Mouse (Mus musculus): ENCODE data around the gene Mapk3. TPM values are rescaled to one million over a fixed set of nuclear protein-coding genes. Genes with fewer than 3 reads are reported as not detected.

Gene Mapk3
- total and polyA plus RNA-seq, 2 experiments from 2014 or later, result 53.0 to 59.2 TPM

DNA sequence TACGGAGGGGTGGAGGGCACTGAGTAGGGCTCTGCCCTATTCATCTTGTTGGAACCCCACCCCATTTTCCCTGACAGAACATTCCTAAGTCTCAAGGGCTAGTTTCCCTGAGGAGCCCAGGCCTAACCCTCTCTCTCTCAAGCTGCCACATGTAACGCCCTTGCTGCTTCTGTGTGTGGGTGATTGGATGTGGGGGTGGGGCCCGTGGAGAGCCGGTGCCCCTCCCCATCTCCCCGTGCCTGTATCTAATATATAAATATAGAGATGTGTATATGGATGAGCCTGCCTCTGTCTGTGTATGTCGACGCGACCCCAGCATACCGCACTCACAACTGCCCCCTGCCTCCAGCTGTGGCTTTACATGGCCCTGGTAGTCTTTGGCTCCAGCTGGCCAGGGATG, 6.1 kb downstream of the Mapk3 start:
- H3K4me1 ChIP-seq (ENCODE audit: control insufficient read depth, insufficient read depth), result peaks cover 8% of the 10 kb centered on the region; the same call in 1 of the 2 replicates
- H3K9ac ChIP-seq (replicated peaks; ENCODE audit: low read depth, low read length), result no peak overlapping the region
- H3K27me3 ChIP-seq (ENCODE audit: control insufficient read depth, insufficient read depth, low read length), result no peaks in the 10 kb centered on the region
- 83% methylated on average over 9 of the region's 9 CpGs for WGBS
- no peak for TF ChIP-seq CTCF (IDR thresholded peaks at IDR 0.05; ENCODE audit: low read depth)
- TF ChIP-seq EP300 (IDR thresholded peaks at IDR 0.05; ENCODE audit: low read depth), result no peak
- ATAC-seq (ENCODE audit: insufficient read depth, low read depth), result no peak
- H3K9me3 ChIP-seq (replicated peaks; ENCODE audit: control insufficient read depth, low read length), result no peaks in the 10 kb centered on the region
- H3K4me2 ChIP-seq (ENCODE audit: low read depth, low read length), result no peak overlapping the region
- peaks cover 74% of the 10 kb centered on the region for H3K36me3 ChIP-seq (replicated peaks; ENCODE audit: control insufficient read depth, insufficient read depth, low read length)
- H3K27ac ChIP-seq (ENCODE audit: low read depth), result no peak overlapping the region
- no peak overlapping the region for H3K4me3 ChIP-seq (ENCODE audit: low read depth, low read length)
- no peak for DNase-seq (ENCODE audit: low spot score)

DNA sequence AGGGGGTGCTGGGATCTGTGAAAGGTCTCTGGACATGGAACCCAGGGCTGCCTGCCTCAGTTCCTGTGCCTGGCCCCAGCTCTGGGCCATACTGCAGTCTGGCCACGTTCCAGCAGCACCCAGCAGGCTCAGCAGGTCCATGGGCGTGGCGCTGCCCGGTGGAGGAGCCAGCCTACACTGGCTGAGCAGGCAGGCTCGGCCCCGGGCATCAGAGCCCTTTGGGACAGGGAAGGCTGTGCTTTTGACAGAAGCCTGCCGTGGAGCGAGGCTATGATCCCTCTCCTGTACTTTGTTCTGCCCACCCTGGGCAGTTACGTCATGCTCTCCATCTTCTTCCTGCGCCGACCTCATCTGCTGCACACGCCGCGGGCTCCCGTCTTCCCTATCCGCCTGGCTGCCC, 6.8 kb downstream of the Mapk3 start, which contains the start of gene Gdpd3:
TSS of gene Gdpd3 (plus strand) at position 134 of the 400 bp plus-strand sequence.
- Histone ChIP-seq H3K9ac (replicated peaks; ENCODE audit: low read depth, low read length) (no peak within 1 kb of the TSS), H3K4me2 (ENCODE audit: low read depth, low read length) (no peak within 1 kb of the TSS), H3K27me3 (ENCODE audit: control insufficient read depth, insufficient read depth, low read length) (no peaks in the 10 kb centered on the region), H3K4me1 (ENCODE audit: control insufficient read depth, insufficient read depth) (peaks cover 1% of the 10 kb centered on the region; the same call in 1 of the 2 replicates), H3K36me3 (replicated peaks; ENCODE audit: control insufficient read depth, insufficient read depth, low read length) (peaks cover 81% of the 10 kb centered on the region), H3K4me3 (ENCODE audit: low read depth, low read length) (no peak within 1 kb of the TSS), H3K27ac (ENCODE audit: low read depth) (no peak within 1 kb of the TSS), H3K9me3 (replicated peaks; ENCODE audit: control insufficient read depth, low read length) (no peaks in the 10 kb centered on the region)
- TF ChIP-seq CTCF (IDR thresholded peaks at IDR 0.05; ENCODE audit: low read depth) (no peak), EP300 (IDR thresholded peaks at IDR 0.05; ENCODE audit: low read depth) (no peak)
- WGBS, result 87% methylated on average over 16 of the region's 16 CpGs
- DNase-seq (ENCODE audit: low spot score) (no peak), ATAC-seq (ENCODE audit: insufficient read depth, low read depth) (no peak; the same call in 1 of the 2 replicates)

DNA sequence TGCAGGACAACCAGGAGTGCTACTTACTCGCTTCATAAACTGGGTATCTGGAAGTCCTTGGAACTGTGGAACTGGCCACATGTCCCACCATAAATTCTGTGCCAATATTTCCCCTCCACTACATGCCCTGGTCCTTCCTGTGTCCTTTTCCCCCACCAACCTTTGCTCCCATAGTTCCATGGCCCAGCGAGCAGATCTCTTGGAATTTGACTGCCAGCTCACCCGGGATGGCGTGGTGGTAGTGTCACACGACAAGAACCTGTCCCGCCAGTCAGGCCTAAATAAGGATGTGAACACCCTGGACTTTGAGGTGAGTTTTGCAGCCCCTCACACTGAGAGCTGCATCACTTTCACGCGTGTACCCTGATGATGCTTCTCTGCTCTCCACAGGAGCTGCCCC, 7.6 kb downstream of the Mapk3 start:
- Histone ChIP-seq H3K9ac (replicated peaks; ENCODE audit: low read depth, low read length) (no peak overlapping the region), H3K27me3 (ENCODE audit: control insufficient read depth, insufficient read depth, low read length) (no peaks in the 10 kb centered on the region), H3K4me2 (ENCODE audit: low read depth, low read length) (no peak overlapping the region), H3K9me3 (replicated peaks; ENCODE audit: control insufficient read depth, low read length) (no peaks in the 10 kb centered on the region), H3K4me1 (ENCODE audit: control insufficient read depth, insufficient read depth) (no peaks in the 10 kb centered on the region), H3K27ac (ENCODE audit: low read depth) (no peak overlapping the region), H3K4me3 (ENCODE audit: low read depth, low read length) (no peak overlapping the region), H3K36me3 (replicated peaks; ENCODE audit: control insufficient read depth, insufficient read depth, low read length) (peaks cover 84% of the 10 kb centered on the region)
- ATAC-seq (ENCODE audit: insufficient read depth, low read depth) (no peak), DNase-seq (ENCODE audit: low spot score) (no peak)
- TF ChIP-seq CTCF (IDR thresholded peaks at IDR 0.05; ENCODE audit: low read depth), result no peak
- WGBS, result 82% methylated on average over 8 of the region's 8 CpGs

DNA sequence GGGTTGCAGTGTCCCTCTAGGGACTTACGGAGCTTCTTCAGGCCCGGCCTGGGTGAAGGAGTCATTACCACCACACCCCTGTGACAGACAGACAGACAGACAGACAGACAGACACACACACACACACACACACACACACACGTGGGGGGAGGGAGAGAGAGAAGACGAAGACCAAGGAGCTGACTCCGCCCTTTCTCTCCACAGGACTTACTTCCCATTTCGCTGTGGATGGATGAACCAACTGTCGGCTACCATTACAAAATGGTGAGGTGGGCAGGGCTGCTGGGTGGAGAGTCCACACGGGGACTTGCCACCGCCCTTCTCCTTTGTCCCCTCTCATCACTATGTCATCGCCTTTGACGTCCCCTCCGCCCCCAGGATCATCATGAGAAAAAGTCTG, 11.4 kb downstream of the Mapk3 start:
- Histone ChIP-seq H3K9me3 (replicated peaks; ENCODE audit: control insufficient read depth, low read length) (no peaks in the 10 kb centered on the region), H3K27ac (ENCODE audit: low read depth) (no peak overlapping the region), H3K4me1 (ENCODE audit: control insufficient read depth, insufficient read depth) (no peaks in the 10 kb centered on the region), H3K27me3 (ENCODE audit: control insufficient read depth, insufficient read depth, low read length) (no peaks in the 10 kb centered on the region), H3K36me3 (replicated peaks; ENCODE audit: control insufficient read depth, insufficient read depth, low read length) (peaks cover 55% of the 10 kb centered on the region), H3K4me2 (ENCODE audit: low read depth, low read length) (no peak overlapping the region), H3K4me3 (ENCODE audit: low read depth, low read length) (no peak overlapping the region), H3K9ac (replicated peaks; ENCODE audit: low read depth, low read length) (no peak overlapping the region)
- TF ChIP-seq EP300 (IDR thresholded peaks at IDR 0.05; ENCODE audit: low read depth), result no peak
- TF ChIP-seq CTCF (IDR thresholded peaks at IDR 0.05; ENCODE audit: low read depth), result no peak
- 74% methylated on average over 12 of the region's 12 CpGs for WGBS
- DNase-seq (ENCODE audit: low spot score) (no peak), ATAC-seq (ENCODE audit: insufficient read depth, low read depth) (no peak)

DNA sequence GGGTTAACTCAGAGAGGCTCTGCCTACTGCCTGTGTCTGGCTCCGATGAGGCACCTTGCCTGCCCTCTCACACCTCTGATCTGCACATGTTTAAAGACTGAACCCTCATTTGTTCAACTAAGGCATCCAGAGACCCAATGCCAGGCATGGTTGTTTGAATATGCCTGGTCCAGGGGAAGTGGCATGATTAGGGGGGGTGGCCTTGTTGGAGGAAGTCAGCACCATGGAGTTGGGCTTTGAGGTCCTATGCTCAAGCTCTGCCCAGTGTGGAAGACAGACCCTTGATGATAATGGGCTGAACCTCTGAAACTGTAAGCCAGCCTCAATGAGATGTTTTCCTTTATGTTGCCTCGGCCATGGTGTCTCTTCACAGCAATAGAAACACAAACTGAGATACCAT, 13.9 kb downstream of the Mapk3 start:
- Histone ChIP-seq H3K4me1 (ENCODE audit: control insufficient read depth, insufficient read depth) (peaks cover 11% of the 10 kb centered on the region; the same call in 1 of the 2 replicates), H3K4me2 (ENCODE audit: low read depth, low read length) (no peak overlapping the region), H3K27ac (ENCODE audit: low read depth) (no peak overlapping the region), H3K4me3 (ENCODE audit: low read depth, low read length) (no peak overlapping the region), H3K27me3 (ENCODE audit: control insufficient read depth, insufficient read depth, low read length) (no peaks in the 10 kb centered on the region), H3K9ac (replicated peaks; ENCODE audit: low read depth, low read length) (no peak overlapping the region), H3K36me3 (replicated peaks; ENCODE audit: control insufficient read depth, insufficient read depth, low read length) (peaks cover 32% of the 10 kb centered on the region), H3K9me3 (replicated peaks; ENCODE audit: control insufficient read depth, low read length) (no peaks in the 10 kb centered on the region)
- TF ChIP-seq CTCF (IDR thresholded peaks at IDR 0.05; ENCODE audit: low read depth) (no peak), EP300 (IDR thresholded peaks at IDR 0.05; ENCODE audit: low read depth) (no peak)
- DNase-seq (ENCODE audit: low spot score) (no peak), ATAC-seq (ENCODE audit: insufficient read depth, low read depth) (no peak)
- WGBS, result 70% methylated on average over 2 of the region's 2 CpGs

DNA sequence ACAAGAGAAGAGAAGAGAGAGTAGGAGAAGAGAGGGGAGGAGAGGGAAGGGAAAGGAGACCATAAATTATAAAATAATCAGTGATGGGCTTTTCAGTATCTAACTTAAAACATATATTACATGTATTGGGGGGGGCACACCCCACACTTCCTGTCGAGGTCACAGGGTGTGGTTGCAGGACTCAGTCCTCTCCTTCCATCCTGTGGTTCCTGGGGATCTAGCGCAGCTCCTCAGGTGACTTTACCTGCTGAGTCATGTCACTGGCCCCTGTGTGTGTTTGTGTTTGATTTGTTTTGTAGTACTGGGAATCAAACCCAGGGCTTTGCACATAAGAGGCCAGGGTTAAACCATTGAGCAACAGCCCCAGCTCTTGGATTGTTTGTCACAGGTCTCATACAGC, 15.1 kb downstream of the Mapk3 start:
- H3K36me3 ChIP-seq (replicated peaks; ENCODE audit: control insufficient read depth, insufficient read depth, low read length), result peaks cover 28% of the 10 kb centered on the region
- ATAC-seq (ENCODE audit: insufficient read depth, low read depth) (no peak), DNase-seq (ENCODE audit: low spot score) (no peak)
- no peaks in the 10 kb centered on the region for H3K9me3 ChIP-seq (replicated peaks; ENCODE audit: control insufficient read depth, low read length)
- peaks cover 11% of the 10 kb centered on the region; the same call in 1 of the 2 replicates for H3K4me1 ChIP-seq (ENCODE audit: control insufficient read depth, insufficient read depth)
- H3K27ac ChIP-seq (ENCODE audit: low read depth), result no peak overlapping the region
- no peak overlapping the region for H3K4me2 ChIP-seq (ENCODE audit: low read depth, low read length)
- no peak overlapping the region for H3K4me3 ChIP-seq (ENCODE audit: low read depth, low read length)
- TF ChIP-seq CTCF (IDR thresholded peaks at IDR 0.05; ENCODE audit: low read depth) (no peak), EP300 (IDR thresholded peaks at IDR 0.05; ENCODE audit: low read depth) (no peak)
- no peaks in the 10 kb centered on the region for H3K27me3 ChIP-seq (ENCODE audit: control insufficient read depth, insufficient read depth, low read length)
- 72% methylated on average over 2 of the region's 2 CpGs for WGBS
- H3K9ac ChIP-seq (replicated peaks; ENCODE audit: low read depth, low read length), result no peak overlapping the region
